Mouse (Mus musculus) heart, postnatal 0 days (tissue): ENCODE measurements around the gene Atp6v1e2.

ENCODE experiments used
- CTCF ChIP-seq: IDR thresholded peaks from 2 replicates; pipeline ENCODE4 v1.5.1; 2016; ENCODE audit warnings: antibody characterized with exemption, control low read depth, low read depth
- EP300 ChIP-seq: IDR thresholded peaks from 2 replicates; pipeline ENCODE4 v1.6.1; 2016; ENCODE audit warnings: antibody characterized with exemption, low read depth

- TF ChIP-seq CTCF (no peak), EP300 (no peak)
Observed at GRCm38 (mm10) chr17:86991306-86991705, 43.6 kb upstream of the Atp6v1e2 start.
